In the genomic region with DNA sequence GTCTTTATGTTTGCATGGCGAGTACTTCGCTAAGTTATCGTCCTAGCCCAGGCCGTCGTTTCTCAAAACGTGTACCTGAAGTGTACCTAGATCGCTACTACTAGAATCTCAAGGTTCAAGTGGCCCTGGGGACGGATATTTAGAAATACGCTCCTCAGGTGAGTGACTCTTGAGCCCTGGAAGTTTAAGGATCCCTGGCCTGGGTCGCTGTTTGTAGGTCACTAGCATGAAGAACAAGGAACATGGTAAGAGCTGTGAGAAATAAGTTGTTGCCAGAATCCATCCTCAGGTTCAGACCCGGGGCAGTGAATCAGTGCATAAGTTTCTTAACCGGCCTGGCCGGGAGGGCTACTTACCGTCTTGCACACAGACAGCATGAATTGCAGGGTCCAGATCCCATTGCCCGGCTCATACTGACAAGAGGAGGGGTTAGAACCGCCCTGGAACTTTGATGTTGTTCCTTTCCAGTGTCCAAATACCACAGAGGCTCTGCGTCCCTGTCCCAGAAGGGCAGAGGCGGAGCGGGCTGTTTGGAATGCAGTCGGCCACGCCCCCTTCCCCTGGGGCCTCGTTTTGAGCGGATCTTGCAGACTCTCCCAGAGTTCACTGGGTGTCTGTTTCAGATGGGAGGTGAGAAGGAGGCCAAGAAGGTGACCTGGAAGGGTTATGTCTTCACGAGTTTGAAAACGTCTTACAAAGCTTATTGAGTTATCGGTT, we compare ENCODE assay signal across 8 mouse cellular contexts. TPM values are rescaled to one million over a fixed set of nuclear protein-coding genes. Genes with fewer than 3 reads are reported as not detected.
A peak's percentile ranks its signal among the peaks of the same experiment; 100 is the strongest.
DNase-seq lines count a peak whose midpoint lies in the region; ATAC-seq and TF ChIP-seq lines count a peak whose summit lies in the region.

No protein-coding gene starts in this region.

- 31% methylated on average over 26 of the region's 26 CpGs for WGBS in lung, embryonic 14.5 days

- peaks cover 34% of the 10 kb centered on the region for H3K4me1 ChIP-seq in lung, embryonic 14.5 days (ENCODE audit: insufficient read depth)

- peak overlapping the region; percentile 77; the same call in 1 of the 2 replicates for H3K27ac ChIP-seq in lung, embryonic 14.5 days (ENCODE audit: low read depth)

- no peaks in the 10 kb centered on the region for H3K9me3 ChIP-seq in lung, embryonic 14.5 days (ENCODE audit: low read depth, low read length)

- H3K4me2 ChIP-seq in lung, embryonic 14.5 days, result peak overlapping the region; percentile 55

- H3K36me3 ChIP-seq in lung, embryonic 14.5 days (ENCODE audit: insufficient read depth), result no peaks in the 10 kb centered on the region

- no peak overlapping the region; the same call in 1 of the 2 replicates for H3K9ac ChIP-seq in lung, embryonic 14.5 days

- TF ChIP-seq CTCF in lung, embryonic 14.5 days (IDR thresholded peaks at IDR 0.05; ENCODE audit: low read depth), result no peak

- ATAC-seq in lung, embryonic 14.5 days (ENCODE audit: insufficient read depth), result peak; percentile 86
- no peak for ATAC-seq in cerebellum, adult (ENCODE audit: insufficient number of reproducible peaks, low FRiP score, low TSS enrichment)

- DNase-seq in 3134 (ENCODE audit: extremely low read depth, insufficient read length, low spot score) (peak; percentile 43), ZHBTc4 (ENCODE audit: low read depth, low spot score) (peak; percentile 97)
- peak; percentile 51 for DNase-seq in gastrocnemius, postnatal 10 days
- DNase-seq in kidney, adult 8-10 months, result peak; percentile 89 to 91
- DNase-seq in lung, embryonic 14.5 days, result peak; percentile 93
- DNase-seq in urinary bladder, postnatal 14 days (ENCODE audit: low spot score), result peak; percentile 88
- no peak for DNase-seq in spleen, adult 18-20 months

- no peak overlapping the region for H3K4me3 ChIP-seq in lung, embryonic 14.5 days (ENCODE audit: low read depth, low read length)

- H3K27me3 ChIP-seq in lung, embryonic 14.5 days (ENCODE audit: insufficient read depth, low read length), result no peaks in the 10 kb centered on the region

RNA-seq across cellular contexts. Expression of a gene that starts 34.7 kb away (rescaled TPM):
- total RNA-seq in gastrocnemius, postnatal 10 days (2021), result 10 to 100 TPM; 61.3 to 68.6 TPM
- 119 and 123 TPM in 2 replicates for polyA plus RNA-seq in lung, embryonic 14.5 days (2014; fragmentation: Nextera tagmentation; extraction: Ambion mirVana)

Comparison
In these comparisons a context has a peak if more than half of its experiments do, and no peak if none do; other contexts are left out.
1. DNase-seq: peak in 3134 (single experiment), ZHBTc4 (single experiment), gastrocnemius, postnatal 10 days (single experiment), kidney, adult 8-10 months (2 of 2), lung, embryonic 14.5 days (single experiment) and urinary bladder, postnatal 14 days (single experiment); none in spleen, adult 18-20 months (0 of 2).